Mouse (Mus musculus) inflammation-experienced regulatory T-cells, adult 6 months (primary cell): ENCODE data around the gene Rtl9. TPM values are rescaled to one million over a fixed set of nuclear protein-coding genes. Genes with fewer than 3 reads are reported as not detected.

Experiments used
- polyA plus RNA-seq, 3 experiments: library from polyadenylated mRNA; unstranded; fragments of 100-300 nt; shearing (Covaris generic); gene quantifications; one replicate each; pipeline ENCODE4 v1.2.1; 2017

Rtl9 gene
- polyA plus RNA-seq, 3 experiments from 2014 or later, result not detected

Other genes with a start within 250 kb of the Rtl9 start
- gene Ammecr1, start 132.9 kb upstream of the Rtl9 start, polyA plus RNA-seq, result 1 to 10 TPM; 7.7 to 8.7 (median 8.6) TPM